Mouse (Mus musculus) liver, postnatal 0 days (tissue): ENCODE data around the gene Uox.

Source experiments
- CTCF ChIP-seq: sonication (generic); IDR thresholded peaks from 2 replicates; pipeline ENCODE4 v1.5.1; 2016; ENCODE audit warnings: antibody characterized with exemption, low read depth
- EP300 ChIP-seq: IDR thresholded peaks from 2 replicates; pipeline ENCODE4 v1.6.1; 2016; ENCODE audit warnings: antibody characterized with exemption, low read depth, mild to moderate bottlenecking

DNA sequence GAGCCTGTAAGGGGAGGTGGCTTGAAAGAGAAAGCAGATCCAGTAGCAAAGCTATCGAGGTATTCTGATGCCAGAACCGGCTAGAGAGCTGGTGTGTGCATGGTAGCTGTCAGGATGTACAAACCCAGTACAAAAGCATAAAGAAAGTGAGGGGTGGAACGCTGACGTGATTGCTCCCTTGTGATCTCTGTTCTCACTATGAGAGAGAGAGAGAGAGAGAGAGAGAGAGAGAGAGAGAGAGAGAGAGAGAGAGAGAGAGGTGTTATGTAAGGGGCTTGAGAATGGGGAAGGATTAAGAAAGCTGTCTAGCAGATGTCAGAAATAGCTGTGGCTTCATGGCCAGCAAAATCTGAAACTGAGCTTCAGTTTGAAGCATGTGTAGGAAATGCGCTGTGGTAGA lies 13.7 kb downstream of the Uox start:
- TF ChIP-seq CTCF: no peak
- TF ChIP-seq EP300: no peak
